Mouse (Mus musculus): ENCODE measurements around the gene Gm20388. TPM values are rescaled to one million over a fixed set of nuclear protein-coding genes. Genes with fewer than 3 reads are reported as not detected.
A peak's percentile ranks its signal among the peaks of the same experiment; 100 is the strongest.

Gm20388 gene
- polyA plus RNA-seq, 1 experiment from 2014 or later: not detected

- no peak overlapping the region for H3K27ac ChIP-seq
- no peak overlapping the region for H3K4me3 ChIP-seq
- no peaks in the 10 kb centered on the region for H3K9me3 ChIP-seq
- no peaks in the 10 kb centered on the region for H3K36me3 ChIP-seq
- H3K27me3 ChIP-seq: peaks cover 100% of the 10 kb centered on the region
- no peak for ATAC-seq (ENCODE audit: insufficient number of reproducible peaks, insufficient read depth, low FRiP score, low TSS enrichment, low read depth)
- WGBS: 15% methylated on average over 7 of the region's 7 CpGs
- H3K9ac ChIP-seq: no peak overlapping the region
- H3K4me2 ChIP-seq: no peak overlapping the region
- H3K4me1 ChIP-seq: peaks cover 30% of the 10 kb centered on the region
These were observed 1165.9 kb downstream of the Gm20388 start for GRCm38 (mm10) chr8:121076555-121076954.

GRCm38 (mm10) chr8:121078721-121079120 lies 1168.1 kb downstream of the Gm20388 start:
- no peak overlapping the region for H3K9ac ChIP-seq
- ATAC-seq (ENCODE audit: insufficient number of reproducible peaks, insufficient read depth, low FRiP score, low TSS enrichment, low read depth): no peak
- no peak overlapping the region for H3K4me3 ChIP-seq
- peaks cover 34% of the 10 kb centered on the region for H3K4me1 ChIP-seq
- H3K27me3 ChIP-seq: peaks cover 100% of the 10 kb centered on the region
- WGBS: 4% methylated on average over 14 of the region's 14 CpGs
- no peaks in the 10 kb centered on the region for H3K36me3 ChIP-seq
- H3K9me3 ChIP-seq: no peaks in the 10 kb centered on the region
- no peak overlapping the region for H3K4me2 ChIP-seq
- no peak overlapping the region for H3K27ac ChIP-seq

- H3K9ac ChIP-seq: no peak overlapping the region
- no peak overlapping the region for H3K4me2 ChIP-seq
- no peak overlapping the region for H3K27ac ChIP-seq
- H3K4me3 ChIP-seq: no peak overlapping the region
- H3K27me3 ChIP-seq: peaks cover 100% of the 10 kb centered on the region
- no peaks in the 10 kb centered on the region for H3K9me3 ChIP-seq
- ATAC-seq (ENCODE audit: insufficient number of reproducible peaks, insufficient read depth, low FRiP score, low TSS enrichment, low read depth): no peak
- peaks cover 32% of the 10 kb centered on the region for H3K4me1 ChIP-seq
- no peaks in the 10 kb centered on the region for H3K36me3 ChIP-seq
- 6% methylated on average over 7 of the region's 7 CpGs for WGBS
These were observed 1168.6 kb downstream of the Gm20388 start for GRCm38 (mm10) chr8:121079201-121079600.

GRCm38 (mm10) chr8:121079944-121080343 lies 1169.3 kb downstream of the Gm20388 start:
- ATAC-seq (ENCODE audit: insufficient number of reproducible peaks, insufficient read depth, low FRiP score, low TSS enrichment, low read depth): no peak
- Histone ChIP-seq H3K9ac (peak overlapping the region; percentile 58; the same call in 1 of the 2 replicates), H3K27me3 (peaks cover 100% of the 10 kb centered on the region), H3K9me3 (no peaks in the 10 kb centered on the region), H3K4me3 (no peak overlapping the region), H3K4me2 (peak overlapping the region; percentile 92; the same call in 1 of the 2 replicates), H3K36me3 (no peaks in the 10 kb centered on the region), H3K4me1 (peaks cover 37% of the 10 kb centered on the region), H3K27ac (no peak overlapping the region)
- WGBS: 5% methylated on average over 12 of the region's 12 CpGs

GRCm38 (mm10) chr8:121080361-121081090 lies 1169.9 kb downstream of the Gm20388 start:
- H3K9ac ChIP-seq: peak overlapping the region; percentile 58; the same call in 1 of the 2 replicates
- peak overlapping the region; percentile 92 for H3K4me2 ChIP-seq
- H3K4me1 ChIP-seq: peaks cover 38% of the 10 kb centered on the region
- peak overlapping the region; percentile 31 for H3K4me3 ChIP-seq
- H3K27ac ChIP-seq: no peak overlapping the region
- no peaks in the 10 kb centered on the region for H3K36me3 ChIP-seq
- no peaks in the 10 kb centered on the region for H3K9me3 ChIP-seq
- no peak for ATAC-seq (ENCODE audit: insufficient number of reproducible peaks, insufficient read depth, low FRiP score, low TSS enrichment, low read depth)
- WGBS: under 1% methylated on average over 49 of the region's 49 CpGs
- H3K27me3 ChIP-seq: peaks cover 100% of the 10 kb centered on the region

- H3K4me1 ChIP-seq: peaks cover 38% of the 10 kb centered on the region
- no peaks in the 10 kb centered on the region for H3K9me3 ChIP-seq
- H3K4me3 ChIP-seq: peak overlapping the region; percentile 56
- H3K4me2 ChIP-seq: peak overlapping the region; percentile 92
- 3% methylated on average over 7 of the region's 7 CpGs for WGBS
- peaks cover 100% of the 10 kb centered on the region for H3K27me3 ChIP-seq
- H3K36me3 ChIP-seq: no peaks in the 10 kb centered on the region
- H3K27ac ChIP-seq: no peak overlapping the region
- no peak for ATAC-seq (ENCODE audit: insufficient number of reproducible peaks, insufficient read depth, low FRiP score, low TSS enrichment, low read depth)
- H3K9ac ChIP-seq: peak overlapping the region; percentile 71; the same call in 1 of the 2 replicates
These were observed 1170.8 kb downstream of the Gm20388 start for GRCm38 (mm10) chr8:121081398-121081797.

GRCm38 (mm10) chr8:121082218-121083092 lies 1171.8 kb downstream of the Gm20388 start:
- Histone ChIP-seq H3K36me3 (no peaks in the 10 kb centered on the region), H3K4me3 (peak overlapping the region; percentile 56), H3K27me3 (peaks cover 100% of the 10 kb centered on the region), H3K9me3 (no peaks in the 10 kb centered on the region), H3K9ac (peak overlapping the region; percentile 71), H3K4me1 (peaks cover 38% of the 10 kb centered on the region), H3K4me2 (peak overlapping the region; percentile 92), H3K27ac (peak overlapping the region; percentile 83)
- no peak for ATAC-seq (ENCODE audit: insufficient number of reproducible peaks, insufficient read depth, low FRiP score, low TSS enrichment, low read depth)
- WGBS: 1% methylated on average over 57 of the region's 57 CpGs

GRCm38 (mm10) chr8:121083093-121083935 lies 1172.7 kb downstream of the Gm20388 start:
- H3K36me3 ChIP-seq: no peaks in the 10 kb centered on the region
- no peaks in the 10 kb centered on the region for H3K9me3 ChIP-seq
- H3K27ac ChIP-seq: peak overlapping the region; percentile 83
- peak; percentile 12; the same call in 1 of the 2 replicates for ATAC-seq (ENCODE audit: insufficient number of reproducible peaks, insufficient read depth, low FRiP score, low TSS enrichment, low read depth)
- peaks cover 38% of the 10 kb centered on the region for H3K4me1 ChIP-seq
- peak overlapping the region; percentile 92 for H3K4me2 ChIP-seq
- peak overlapping the region; percentile 71 for H3K9ac ChIP-seq
- H3K27me3 ChIP-seq: peaks cover 100% of the 10 kb centered on the region
- H3K4me3 ChIP-seq: peak overlapping the region; percentile 56
- WGBS: under 1% methylated on average over 89 of the region's 89 CpGs

- H3K36me3 ChIP-seq: no peaks in the 10 kb centered on the region
- no peak for ATAC-seq (ENCODE audit: insufficient number of reproducible peaks, insufficient read depth, low FRiP score, low TSS enrichment, low read depth)
- no peaks in the 10 kb centered on the region for H3K9me3 ChIP-seq
- peaks cover 100% of the 10 kb centered on the region for H3K27me3 ChIP-seq
- under 1% methylated on average over 16 of the region's 27 CpGs for WGBS
- H3K4me3 ChIP-seq: peak overlapping the region; percentile 56
- peaks cover 38% of the 10 kb centered on the region for H3K4me1 ChIP-seq
- peak overlapping the region; percentile 92 for H3K4me2 ChIP-seq
- peak overlapping the region; percentile 83 for H3K27ac ChIP-seq
- H3K9ac ChIP-seq: peak overlapping the region; percentile 71
These were observed 1173.2 kb downstream of the Gm20388 start for GRCm38 (mm10) chr8:121083936-121084209.

GRCm38 (mm10) chr8:121084210-121084951 lies 1173.7 kb downstream of the Gm20388 start, which contains the start of gene Foxf1:
Foxf1 (plus strand) TSS chr8:121084386.
- H3K27me3 ChIP-seq: peaks cover 100% of the 10 kb centered on the region
- ATAC-seq (ENCODE audit: insufficient number of reproducible peaks, insufficient read depth, low FRiP score, low TSS enrichment, low read depth): no peak
- no peaks in the 10 kb centered on the region for H3K36me3 ChIP-seq
- H3K4me1 ChIP-seq: peaks cover 41% of the 10 kb centered on the region
- H3K4me3 ChIP-seq: peak within 1 kb of the TSS; percentile 56
- H3K27ac ChIP-seq: peak within 1 kb of the TSS; percentile 83
- peak within 1 kb of the TSS; percentile 92 for H3K4me2 ChIP-seq
- WGBS: under 1% methylated on average over 70 of the region's 83 CpGs
- H3K9ac ChIP-seq: peak within 1 kb of the TSS; percentile 71
- no peaks in the 10 kb centered on the region for H3K9me3 ChIP-seq
